Mouse (Mus musculus) spleen, postnatal 4 days (tissue): Measurements from ENCODE around the gene Tpbgl.

ENCODE experiments used
- DNase-seq, 2 experiments: peaks; one replicate each; pipeline ENCODE4 v3.0.0; 2022; ENCODE audit warnings: low spot score in 2 of 2

Tpbgl gene

DNA sequence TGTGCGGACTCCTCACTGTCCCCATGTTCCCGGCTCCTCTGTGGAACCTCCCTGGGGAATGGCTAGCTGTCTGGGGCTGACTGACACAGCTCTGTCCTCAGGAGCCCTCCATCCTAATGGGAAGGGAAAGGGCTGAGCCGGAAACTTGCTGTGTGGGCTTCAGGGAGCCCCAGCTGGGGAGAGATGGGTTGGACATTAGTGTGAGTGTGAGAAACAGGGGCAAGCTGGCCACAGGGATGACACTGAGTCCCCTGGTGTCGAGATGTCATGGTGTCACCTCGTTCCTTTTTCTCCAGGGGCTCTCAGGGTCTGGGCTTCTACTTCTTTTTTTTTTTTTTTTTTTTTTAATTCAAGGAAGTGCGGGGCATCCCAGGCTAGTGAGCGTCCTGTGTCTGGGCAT, 44.6 kb downstream of the Tpbgl start:
- no peak for DNase-seq

- DNase-seq: no peak
Measured at GRCm38 (mm10) chr7:99580247-99580646, 46.7 kb downstream of the Tpbgl start.

DNA sequence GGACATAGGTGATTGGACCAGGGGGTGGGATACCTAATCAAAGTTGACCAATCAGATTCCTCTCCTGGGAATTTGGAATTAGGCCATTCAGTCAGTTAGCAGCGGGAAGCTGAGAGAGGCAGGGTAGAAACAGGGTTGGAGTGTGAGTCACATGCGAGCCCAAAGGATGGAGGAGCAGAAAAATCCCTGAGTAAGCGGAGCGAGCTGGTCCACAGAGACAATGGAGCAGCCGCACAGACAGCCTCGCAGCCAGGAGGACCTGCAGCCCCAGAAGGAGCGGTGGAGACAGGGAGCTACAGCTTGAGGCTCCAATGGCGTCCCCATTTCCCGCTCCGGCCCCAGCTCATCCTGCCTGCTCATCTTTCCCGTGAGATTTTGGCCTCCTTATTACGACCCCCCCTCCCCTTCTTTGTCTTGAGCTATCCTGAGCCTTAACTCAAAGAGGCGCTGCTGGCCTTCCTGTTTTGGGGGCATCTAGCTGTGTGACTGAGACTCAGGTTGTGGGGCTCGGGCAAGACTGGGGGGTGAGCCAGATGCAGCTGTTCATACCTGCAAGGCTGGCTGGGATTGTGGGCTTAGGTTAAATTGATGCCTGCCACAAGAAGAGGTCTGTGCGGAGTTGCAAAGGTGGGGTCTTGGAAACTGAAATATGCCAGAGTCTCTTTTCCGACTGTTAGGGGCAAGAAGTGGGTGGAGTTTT, 47.3 kb downstream of the Tpbgl start:
- DNase-seq: no peak

- DNase-seq: no peak
Measured at GRCm38 (mm10) chr7:99578246-99578645, 48.7 kb downstream of the Tpbgl start.
